Mouse (Mus musculus) heart, adult 2 months (tissue): ENCODE data around the gene 1700029F12Rik. TPM values are rescaled to one million over a fixed set of nuclear protein-coding genes. Genes with fewer than 3 reads are reported as not detected.

ENCODE experiments used
- DNase-seq, 2 experiments: peaks; one replicate each; pipeline ENCODE4 v3.0.0; 2021
- H3K27ac ChIP-seq: fragments of 200-600 bp; 2 replicates; pipeline ENCODE4 v1.8.1; 2022
- H3K27me3 ChIP-seq: fragments of 200-500 bp; 2 replicates; pipeline ENCODE4 v1.6.1; 2012; ENCODE audit warnings: mild to moderate bottlenecking, low read length, inconsistent platforms, mixed read lengths; ENCODE audit not compliant: control insufficient read depth, insufficient read depth
- H3K36me3 ChIP-seq: fragments of 200-500 bp; 2 replicates; pipeline ENCODE4 v1.6.1; 2012; ENCODE audit warnings: low read length, inconsistent platforms; ENCODE audit not compliant: control insufficient read depth, insufficient read depth
- H3K4me1 ChIP-seq: fragments of 200-500 bp; 2 replicates; pipeline ENCODE4 v1.6.1; 2011; ENCODE audit warnings: low read length; ENCODE audit not compliant: control insufficient read depth, insufficient read depth
- H3K4me3 ChIP-seq: fragments of 200-600 bp; 2 replicates; pipeline ENCODE4 v1.8.1; 2022
- H3K79me2 ChIP-seq: fragments of 200-500 bp; replicated peaks from 2 replicates; pipeline ENCODE4 v1.6.1; 2012; ENCODE audit warnings: mild to moderate bottlenecking, inconsistent platforms, low read length, moderate library complexity, mixed read lengths; ENCODE audit not compliant: control insufficient read depth, insufficient read depth
- H3K9ac ChIP-seq: fragments of 200-500 bp; 2 replicates; pipeline ENCODE4 v1.6.1; 2012; ENCODE audit warnings: low read depth, mild to moderate bottlenecking, control low read depth, inconsistent platforms, low read length, mixed read lengths
- CTCF ChIP-seq: fragments of 200-600 bp; IDR thresholded peaks from 2 replicates; pipeline ENCODE4 v1.8.1; 2022; ENCODE audit warnings: antibody characterized with exemption, mild to moderate bottlenecking, moderate library complexity
- EP300 ChIP-seq: fragments of 200-500 bp; IDR thresholded peaks from 2 replicates; pipeline ENCODE4 v1.6.1; 2011; ENCODE audit warnings: low read depth, low read length, control low read depth; ENCODE audit not compliant: insufficient read depth
- POLR2A ChIP-seq: fragments of 200-500 bp; IDR thresholded peaks from 2 replicates; pipeline ENCODE4 v1.6.1; 2011; ENCODE audit warnings: mild to moderate bottlenecking, low read depth, low read length, control low read depth; ENCODE audit not compliant: insufficient read depth
- WGBS: fragments of 180-500 bp; shearing (Covaris S2); methylation state at CpG from one replicate; pipeline ENCODE4 v1.1.7; 2018; 5-methylcytosine and 5-hydroxymethylcytosine counted together
- intact Hi-C: fragments of 180-260 bp; cut with DNase I; formaldehyde crosslinking; loops from one replicate; pipeline ENCODE4 v1.15.1; 2025
- long read RNA-seq: library from polyadenylated mRNA; stranded (forward); transcript quantifications from one replicate; pipeline ENCODE4 v2.0.0, GENCODE M21; 2021
- polyA plus RNA-seq: library from polyadenylated mRNA; depleted of rRNA; stranded (reverse); fragments of >200 nt; gene quantifications from 2 replicates; pipeline ENCODE4 v1.2.3, GENCODE M21; 2012; rRNA removed
- total RNA-seq, 2 experiments: library from RNA; stranded (reverse); gene quantifications; 2 replicates each; pipeline ENCODE4 v1.2.3; 2021

Gene 1700029F12Rik
- total RNA-seq, result not detected
- polyA plus RNA-seq, result 0.78 and 0.82 TPM in 2 replicates
- long read RNA-seq, result 0 reads

DNA sequence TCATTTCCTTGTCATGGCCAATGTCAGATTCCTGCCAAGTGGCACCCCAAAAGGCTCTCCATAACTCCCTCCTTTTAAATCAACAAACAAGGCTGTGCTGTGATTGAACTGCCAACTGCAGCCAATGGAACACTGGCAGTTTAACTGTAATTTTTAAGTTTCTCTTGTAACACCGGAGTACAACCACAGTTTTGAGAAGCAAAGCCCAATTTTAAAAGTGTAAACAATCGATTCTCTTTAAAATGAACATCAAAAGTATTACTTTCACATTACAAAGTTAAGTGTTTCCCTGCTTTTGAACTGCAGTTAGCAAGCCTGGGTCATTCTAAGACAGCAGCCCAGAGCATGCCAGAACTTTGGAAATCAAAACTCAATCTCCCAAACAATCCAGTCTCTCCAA is at the start of gene 1700029F12Rik:
Gene 1700029F12Rik, minus strand, starts transcription at position 101 of the 400 bp plus-strand sequence.
- WGBS, result 70% methylated on average over 2 of the region's 2 CpGs
- Histone ChIP-seq H3K4me1 (no peaks in the 10 kb centered on the region), H3K79me2 (no peaks in the 10 kb centered on the region), H3K9ac (no peak within 1 kb of the TSS), H3K36me3 (no peaks in the 10 kb centered on the region), H3K27ac (no peak within 1 kb of the TSS), H3K27me3 (no peaks in the 10 kb centered on the region), H3K4me3 (no peak within 1 kb of the TSS)
- intact Hi-C loops, result no loop called here
- TF ChIP-seq CTCF (no peak), POLR2A (no peak), EP300 (no peak)
- DNase-seq, result no peak

DNA sequence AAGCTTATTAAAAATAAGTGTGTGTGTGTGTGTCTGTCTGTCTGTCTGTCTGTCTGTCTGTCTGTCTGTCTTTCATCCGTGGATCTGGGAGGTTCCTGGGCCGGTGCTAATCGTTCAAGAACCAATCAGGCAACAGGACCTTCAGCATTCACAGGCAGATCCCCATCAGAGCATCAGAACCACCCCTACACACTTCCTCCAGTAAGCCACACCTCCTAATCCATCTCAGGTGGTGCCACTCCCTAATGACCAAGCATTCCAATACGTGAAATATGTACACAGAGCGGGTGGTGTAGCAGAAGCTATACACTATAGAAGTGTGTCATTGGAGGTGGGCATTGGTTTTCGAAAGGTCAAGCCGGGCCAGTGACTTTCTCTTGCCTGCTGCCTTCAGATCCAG is 48.3 kb upstream of the 1700029F12Rik start:
- WGBS, result 87% methylated on average over 7 of the region's 7 CpGs
- H3K4me3 ChIP-seq, result no peak overlapping the region
- H3K36me3 ChIP-seq, result no peaks in the 10 kb centered on the region
- H3K27ac ChIP-seq, result no peak overlapping the region
- no peaks in the 10 kb centered on the region for H3K79me2 ChIP-seq
- H3K27me3 ChIP-seq, result no peaks in the 10 kb centered on the region
- H3K9ac ChIP-seq, result no peak overlapping the region
- H3K4me1 ChIP-seq, result no peaks in the 10 kb centered on the region
- intact Hi-C loops, result no loop called here
- TF ChIP-seq POLR2A (no peak), CTCF (no peak), EP300 (no peak)
- DNase-seq, result no peak

DNA sequence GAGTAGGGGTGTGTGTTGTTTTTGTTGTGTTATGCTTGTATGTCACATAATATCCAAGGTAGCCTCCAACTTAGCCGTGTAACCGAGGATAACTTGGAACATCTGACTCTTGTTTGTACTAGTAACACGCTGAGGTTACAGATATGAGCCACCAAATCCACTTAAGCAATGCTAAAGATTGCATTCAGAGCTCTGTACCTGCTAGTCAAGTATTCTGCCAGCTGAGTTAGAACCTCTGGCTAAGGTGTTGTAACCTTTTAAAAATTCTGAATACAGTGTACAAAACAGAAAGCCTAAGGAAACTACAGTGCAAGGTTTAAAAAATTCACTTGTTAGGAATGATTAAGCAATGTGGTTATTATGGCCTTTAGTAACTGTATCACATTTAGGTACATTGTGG is 46.5 kb upstream of the 1700029F12Rik start:
- H3K79me2 ChIP-seq, result no peaks in the 10 kb centered on the region
- H3K36me3 ChIP-seq, result no peaks in the 10 kb centered on the region
- H3K4me3 ChIP-seq, result no peak overlapping the region
- H3K9ac ChIP-seq, result no peak overlapping the region
- no peaks in the 10 kb centered on the region for H3K27me3 ChIP-seq
- no peaks in the 10 kb centered on the region for H3K4me1 ChIP-seq
- TF ChIP-seq EP300 (no peak), POLR2A (no peak), CTCF (no peak)
- H3K27ac ChIP-seq, result no peak overlapping the region
- intact Hi-C loops, result no loop called here
- no peak for DNase-seq
- WGBS, result 72% methylated on average over 3 of the region's 3 CpGs

DNA sequence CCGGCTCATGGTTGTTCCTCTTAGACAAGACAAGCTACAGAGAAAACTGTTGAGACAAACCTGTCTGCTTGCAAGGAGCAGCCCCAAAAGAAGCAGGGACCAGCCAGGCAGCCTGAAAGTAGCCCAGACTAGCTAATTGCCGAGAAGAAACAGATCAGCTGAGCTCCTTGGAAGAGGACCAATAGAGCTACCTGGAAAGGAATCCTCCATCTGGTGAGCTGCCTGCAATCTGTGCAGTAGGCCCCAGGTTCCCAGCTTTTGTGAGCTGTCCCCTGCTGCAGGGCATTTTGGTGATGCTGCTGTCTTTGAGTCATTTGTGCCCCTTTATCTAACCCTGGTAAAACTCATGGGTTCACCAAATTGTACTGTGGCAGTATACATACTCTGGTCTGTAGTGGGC is 46.0 kb upstream of the 1700029F12Rik start:
- H3K9ac ChIP-seq, result no peak overlapping the region
- WGBS, result 79% methylated on average over 2 of the region's 2 CpGs

DNA sequence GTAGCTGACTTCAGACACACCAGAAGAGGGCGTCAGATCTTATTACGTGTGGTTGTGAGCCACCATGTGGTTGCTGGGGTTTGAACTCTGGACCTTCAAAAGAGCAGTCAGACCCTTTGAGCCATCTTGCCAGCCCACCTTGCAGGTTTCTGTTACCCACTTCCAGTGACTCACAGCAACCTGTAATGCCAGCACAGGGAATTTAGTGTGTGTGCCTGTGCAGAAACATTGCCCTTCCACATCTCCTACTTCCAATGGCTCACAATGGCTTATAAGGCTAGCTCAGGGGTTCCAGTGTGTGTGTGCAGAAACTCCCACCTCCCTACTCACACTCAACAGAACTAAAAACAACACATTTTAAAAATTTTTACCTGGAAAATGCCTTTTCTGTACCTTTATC is 43.4 kb upstream of the 1700029F12Rik start:
- no peak overlapping the region for H3K27ac ChIP-seq
- H3K36me3 ChIP-seq, result no peaks in the 10 kb centered on the region
- no peak overlapping the region for H3K9ac ChIP-seq
- DNase-seq, result no peak
- WGBS, result 94% methylated on average over 2 of the region's 2 CpGs
- H3K4me3 ChIP-seq, result no peak overlapping the region
- intact Hi-C loops, result no loop called here
- TF ChIP-seq EP300 (no peak), POLR2A (no peak), CTCF (no peak)
- H3K4me1 ChIP-seq, result no peaks in the 10 kb centered on the region
- no peaks in the 10 kb centered on the region for H3K27me3 ChIP-seq
- H3K79me2 ChIP-seq, result no peaks in the 10 kb centered on the region

More for the DNA sequence above, 46.0 kb upstream of the 1700029F12Rik start:
- no peak for TF ChIP-seq CTCF
- TF ChIP-seq EP300, result no peak
- Histone ChIP-seq H3K4me1 (no peaks in the 10 kb centered on the region), H3K79me2 (no peaks in the 10 kb centered on the region), H3K4me3 (no peak overlapping the region), H3K27me3 (no peaks in the 10 kb centered on the region), H3K27ac (no peak overlapping the region), H3K36me3 (no peaks in the 10 kb centered on the region)
- DNase-seq, result no peak
- intact Hi-C loops, result no loop called here

DNA sequence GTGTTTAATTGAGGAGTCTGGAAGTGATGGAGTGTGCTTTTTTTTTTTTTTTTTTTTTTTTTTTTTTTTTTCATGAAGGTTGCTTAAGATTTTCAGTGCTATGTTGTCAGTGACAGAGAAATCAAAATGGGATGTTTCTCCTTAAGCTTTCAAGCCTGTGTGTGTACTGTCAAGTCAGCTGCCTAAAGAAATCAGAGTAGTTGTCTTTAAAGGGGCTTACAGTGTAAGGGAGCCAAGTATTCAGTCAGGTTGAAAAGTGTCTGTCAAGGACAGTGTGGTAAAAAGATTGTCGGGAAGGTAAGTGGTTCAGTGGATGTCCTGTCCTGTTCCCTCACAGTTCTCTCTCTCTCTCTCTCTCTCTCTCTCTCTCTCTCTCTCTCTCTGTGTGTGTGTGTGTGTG is 39.3 kb upstream of the 1700029F12Rik start:
- Histone ChIP-seq H3K27ac (no peak overlapping the region), H3K27me3 (peaks cover 9% of the 10 kb centered on the region), H3K79me2 (no peaks in the 10 kb centered on the region), H3K9ac (no peak overlapping the region), H3K4me1 (no peaks in the 10 kb centered on the region), H3K4me3 (no peak overlapping the region), H3K36me3 (no peaks in the 10 kb centered on the region)
- no peak for DNase-seq
- TF ChIP-seq POLR2A (no peak), EP300 (no peak), CTCF (no peak)
- WGBS, result 82% methylated on average over 1 of the region's 1 CpGs
- intact Hi-C loops, result no loop called here
